Mouse (Mus musculus) inflammation-experienced regulatory T-cells, adult 6 months (primary cell): ENCODE measurements around the gene Olfr1166. TPM values are rescaled to one million over a fixed set of nuclear protein-coding genes. Genes with fewer than 3 reads are reported as not detected.
"Not testable (repeated sequence)": the region's sequence is repeated elsewhere in the genome, so short reads cannot be mapped to it uniquely, and the experiment has no call there.

ENCODE experiments used
- ATAC-seq: one replicate; pipeline ENCODE4 v1.8.0; 2017
- polyA plus RNA-seq, 3 experiments: library from polyadenylated mRNA; unstranded; fragments of 100-300 nt; shearing (Covaris generic); gene quantifications; one replicate each; pipeline ENCODE4 v1.2.1; 2017

Gene Olfr1166
- not detected for polyA plus RNA-seq

DNA sequence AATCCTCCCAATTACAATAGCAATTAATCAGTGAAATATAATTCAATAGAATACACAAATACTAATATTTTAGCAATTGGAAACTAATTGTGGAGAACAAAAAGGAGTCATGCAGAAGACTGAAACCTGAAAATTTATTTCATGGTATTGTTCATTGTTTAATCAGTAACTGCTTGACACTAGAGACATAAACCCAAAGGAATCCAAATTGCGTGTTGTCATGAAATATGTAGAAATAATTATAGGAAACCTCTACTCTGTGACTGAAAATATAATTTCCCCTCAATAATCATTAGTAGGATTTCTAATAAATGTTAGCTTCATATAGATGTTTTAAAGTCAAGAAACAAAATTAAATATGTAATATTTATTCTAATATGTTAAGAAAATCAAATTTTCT lies at the start of gene Olfr1166:
Gene Olfr1166, minus strand, starts transcription at position 101 of the 400 bp plus-strand sequence.
- ATAC-seq: no peak

GRCm38 (mm10) chr2:88155093-88155492 lies 27.0 kb upstream of the Olfr1166 start, which contains the start of gene Olfr1167:
Gene Olfr1167, minus strand, starts transcription at chr2:88155193.
- ATAC-seq: not testable (repeated sequence)

DNA sequence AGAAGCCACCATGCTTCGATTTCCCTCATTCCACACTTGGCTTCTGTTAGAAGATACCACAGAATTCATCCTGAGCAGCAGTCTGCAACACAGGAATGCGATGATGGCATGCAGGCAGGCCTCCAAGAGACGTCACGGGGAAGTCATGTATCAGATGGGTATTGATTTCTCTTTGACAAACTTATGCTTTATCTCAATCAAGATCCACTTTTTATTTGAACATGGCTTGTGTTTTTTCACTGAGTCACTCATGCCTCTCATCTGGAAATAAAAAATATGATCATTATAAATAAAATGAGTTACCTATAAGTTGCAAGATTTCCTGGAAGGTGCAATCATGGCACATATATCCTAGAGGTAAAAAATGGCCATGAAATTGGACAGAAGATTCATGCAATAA lies 34.2 kb downstream of the Olfr1166 start, which contains the start of gene Olfr1164:
Gene Olfr1164, minus strand, starts transcription at position 101 of the 400 bp plus-strand sequence.
- no peak for ATAC-seq

Other genes with a start within 250 kb of the Olfr1166 start
- not detected for gene Olfr1153, start 233.3 kb downstream of the Olfr1166 start, polyA plus RNA-seq
- gene Olfr1154, start 223.1 kb downstream of the Olfr1166 start, polyA plus RNA-seq: not detected
- not detected for gene Olfr1155, start 183.1 kb downstream of the Olfr1166 start, polyA plus RNA-seq
- under 1 TPM in 1 of 3 experiments, not detected in 2; 0.23 TPM for gene Olfr1156, start 175.2 kb downstream of the Olfr1166 start, polyA plus RNA-seq
- not detected for gene Olfr1157, start 160.0 kb downstream of the Olfr1166 start, polyA plus RNA-seq
- not detected for gene Olfr74, start 153.6 kb downstream of the Olfr1166 start, polyA plus RNA-seq
- not detected for gene Olfr1158, start 138.2 kb downstream of the Olfr1166 start, polyA plus RNA-seq
- gene Olfr1160, start 120.0 kb downstream of the Olfr1166 start, polyA plus RNA-seq: not detected
- gene Olfr1161, start 105.5 kb downstream of the Olfr1166 start, polyA plus RNA-seq: not detected
- gene Olfr73, start 90.6 kb downstream of the Olfr1166 start, polyA plus RNA-seq: not detected
- not detected for gene Olfr1162, start 77.1 kb downstream of the Olfr1166 start, polyA plus RNA-seq
- not detected for gene Olfr1163, start 56.4 kb downstream of the Olfr1166 start, polyA plus RNA-seq
- gene Olfr1164, start 34.3 kb downstream of the Olfr1166 start, polyA plus RNA-seq: not detected
- under 1 TPM in 1 of 3 experiments, not detected in 2; 0.15 TPM for gene Olfr1167, start 26.9 kb upstream of the Olfr1166 start, polyA plus RNA-seq
- gene Olfr1168, start 53.6 kb upstream of the Olfr1166 start, polyA plus RNA-seq: under 1 TPM in 1 of 3 experiments, not detected in 2; 0.38 TPM
- not detected for gene Olfr1170, start 100.1 kb upstream of the Olfr1166 start, polyA plus RNA-seq
- under 1 TPM in 1 of 3 experiments, not detected in 2; 0.16 TPM for gene Olfr1173, start 151.6 kb upstream of the Olfr1166 start, polyA plus RNA-seq
- not detected for gene Olfr1174-ps, start 186.9 kb upstream of the Olfr1166 start, polyA plus RNA-seq
- under 1 TPM; 0.09 to 0.10 (median 0.09) TPM for gene Olfr1175-ps, start 198.9 kb upstream of the Olfr1166 start, polyA plus RNA-seq
- gene Olfr1176, start 208.4 kb upstream of the Olfr1166 start, polyA plus RNA-seq: not detected
- not detected for gene Olfr1177-ps, start 218.2 kb upstream of the Olfr1166 start, polyA plus RNA-seq